Mouse (Mus musculus) heart, postnatal 0 days (tissue): ENCODE measurements at regions not wholly inside any gene's neighbourhood (a gene's known extent, or its start where the extent isn't known, plus 50 kb on each side); places are given as distances from the start of the nearest gene placed in this dataset.

Source experiments
- ATAC-seq: fragments of 200-750 bp; cut with Nextera tagmentation; 2 replicates; pipeline ENCODE4 v1.8.0; 2017; ENCODE audit warnings: low read depth, moderate number of reproducible peaks, moderate library complexity; ENCODE audit not compliant: insufficient read depth
- DNase-seq: peaks from one replicate; pipeline ENCODE4 v3.0.0-alpha.2; 2016; ENCODE audit warnings: low spot score
- H3K27ac ChIP-seq: fragments of 300-500 bp; sonication (generic); 2 replicates; pipeline ENCODE4 v1.5.1; 2014; ENCODE audit warnings: low read depth, mild to moderate bottlenecking
- H3K27me3 ChIP-seq: fragments of 300-500 bp; sonication (generic); 2 replicates; pipeline ENCODE4 v1.6.1; 2014; ENCODE audit warnings: low read length, mixed read lengths; ENCODE audit not compliant: control insufficient read depth, insufficient read depth
- H3K36me3 ChIP-seq: fragments of 300-500 bp; sonication (generic); replicated peaks from 2 replicates; pipeline ENCODE4 v1.6.1; 2014; ENCODE audit warnings: low read length, mixed read lengths; ENCODE audit not compliant: control insufficient read depth, insufficient read depth
- H3K4me1 ChIP-seq: fragments of 300-500 bp; sonication (generic); 2 replicates; pipeline ENCODE4 v1.6.1; 2014; ENCODE audit warnings: antibody characterized with exemption; ENCODE audit not compliant: control insufficient read depth, insufficient read depth
- H3K4me2 ChIP-seq: fragments of 300-500 bp; sonication (generic); 2 replicates; pipeline ENCODE4 v1.6.1; 2014; ENCODE audit warnings: low read depth, mild to moderate bottlenecking, low read length, moderate library complexity
- H3K4me3 ChIP-seq: fragments of 300-500 bp; sonication (generic); 2 replicates; pipeline ENCODE4 v1.5.1; 2014; ENCODE audit warnings: low read depth, low read length
- H3K9ac ChIP-seq: fragments of 300-500 bp; sonication (generic); replicated peaks from 2 replicates; pipeline ENCODE4 v1.6.1; 2014; ENCODE audit warnings: low read depth, low read length, mixed read lengths
- H3K9me3 ChIP-seq: fragments of 300-500 bp; sonication (generic); replicated peaks from 2 replicates; pipeline ENCODE4 v1.6.1; 2016; ENCODE audit warnings: low read length; ENCODE audit not compliant: control insufficient read depth
- CTCF ChIP-seq: IDR thresholded peaks from 2 replicates; pipeline ENCODE4 v1.5.1; 2016; ENCODE audit warnings: antibody characterized with exemption, control low read depth, low read depth
- EP300 ChIP-seq: IDR thresholded peaks from 2 replicates; pipeline ENCODE4 v1.6.1; 2016; ENCODE audit warnings: antibody characterized with exemption, low read depth
- WGBS: fragments of 180-500 bp; shearing (Covaris S2); extraction: QIAGEN DNeasy Blood & Tissue Kit; methylation state at CpG from one replicate; pipeline ENCODE4 v1.1.7; 2014; 5-methylcytosine and 5-hydroxymethylcytosine counted together

GRCm38 (mm10) chr11:112849974-112850373 lies 68.0 kb downstream of the Sox9 start:
- no peak for TF ChIP-seq CTCF
- no peak for TF ChIP-seq EP300
- WGBS, result 46% methylated on average over 5 of the region's 5 CpGs
- H3K9ac ChIP-seq, result no peak overlapping the region
- H3K27me3 ChIP-seq, result no peaks in the 10 kb centered on the region
- H3K4me3 ChIP-seq, result no peak overlapping the region
- no peak for DNase-seq
- no peak overlapping the region for H3K27ac ChIP-seq
- H3K36me3 ChIP-seq, result no peaks in the 10 kb centered on the region
- no peak for ATAC-seq
- H3K4me1 ChIP-seq, result 0 out of 2 replicates have a peak, but pooled peaks cover 5% of the 10 kb centered on the region
- H3K4me2 ChIP-seq, result no peak overlapping the region
- no peaks in the 10 kb centered on the region for H3K9me3 ChIP-seq

- TF ChIP-seq EP300 (no peak), CTCF (no peak)
- Histone ChIP-seq H3K4me2 (no peak overlapping the region), H3K9me3 (no peaks in the 10 kb centered on the region), H3K27ac (no peak overlapping the region), H3K9ac (no peak overlapping the region), H3K27me3 (no peaks in the 10 kb centered on the region), H3K36me3 (no peaks in the 10 kb centered on the region), H3K4me1 (0 out of 2 replicates have a peak, but pooled peaks cover 5% of the 10 kb centered on the region), H3K4me3 (no peak overlapping the region)
- WGBS, result 31% methylated on average over 13 of the region's 13 CpGs
- ATAC-seq (peak; percentile 50), DNase-seq (peak; percentile 55)
Measured at GRCm38 (mm10) chr11:112850532-112851272, 68.7 kb downstream of the Sox9 start.

GRCm38 (mm10) chr11:112851321-112851720 lies 69.3 kb downstream of the Sox9 start:
- ATAC-seq, result no peak
- Histone ChIP-seq H3K27me3 (no peaks in the 10 kb centered on the region), H3K4me3 (no peak overlapping the region), H3K4me2 (no peak overlapping the region), H3K36me3 (no peaks in the 10 kb centered on the region), H3K4me1 (0 out of 2 replicates have a peak, but pooled peaks cover 5% of the 10 kb centered on the region), H3K9ac (no peak overlapping the region), H3K27ac (no peak overlapping the region), H3K9me3 (no peaks in the 10 kb centered on the region)
- TF ChIP-seq CTCF, result no peak
- no peak for TF ChIP-seq EP300
- DNase-seq, result no peak
- WGBS, result 47% methylated on average over 9 of the region's 9 CpGs

- H3K27me3 ChIP-seq, result no peaks in the 10 kb centered on the region
- H3K4me2 ChIP-seq, result no peak overlapping the region
- ATAC-seq (no peak), DNase-seq (no peak)
- H3K9ac ChIP-seq, result no peak overlapping the region
- H3K4me1 ChIP-seq, result no peaks in the 10 kb centered on the region
- no peaks in the 10 kb centered on the region for H3K36me3 ChIP-seq
- no peak overlapping the region for H3K4me3 ChIP-seq
- peaks cover 9% of the 10 kb centered on the region; the same call in 1 of the 2 replicates for H3K9me3 ChIP-seq
- TF ChIP-seq CTCF, result no peak
- no peak for TF ChIP-seq EP300
- 82% methylated on average over 5 of the region's 5 CpGs for WGBS
- no peak overlapping the region for H3K27ac ChIP-seq
Measured at GRCm38 (mm10) chr11:112855975-112856374, 74.0 kb downstream of the Sox9 start.

- Histone ChIP-seq H3K9me3 (peaks cover 9% of the 10 kb centered on the region; the same call in 1 of the 2 replicates), H3K4me3 (no peak overlapping the region), H3K9ac (no peak overlapping the region), H3K27ac (no peak overlapping the region), H3K27me3 (no peaks in the 10 kb centered on the region), H3K36me3 (no peaks in the 10 kb centered on the region), H3K4me2 (no peak overlapping the region), H3K4me1 (no peaks in the 10 kb centered on the region)
- TF ChIP-seq CTCF (no peak), EP300 (no peak)
- 79% methylated on average over 7 of the region's 7 CpGs for WGBS
- DNase-seq (no peak), ATAC-seq (no peak)
Measured at GRCm38 (mm10) chr11:112859309-112859708, 77.3 kb downstream of the Sox9 start.

- TF ChIP-seq EP300 (no peak), CTCF (no peak)
- Histone ChIP-seq H3K36me3 (no peaks in the 10 kb centered on the region), H3K9ac (no peak overlapping the region), H3K9me3 (peaks cover 9% of the 10 kb centered on the region; the same call in 1 of the 2 replicates), H3K4me2 (no peak overlapping the region), H3K4me3 (no peak overlapping the region), H3K27ac (no peak overlapping the region), H3K27me3 (no peaks in the 10 kb centered on the region), H3K4me1 (no peaks in the 10 kb centered on the region)
- DNase-seq (no peak), ATAC-seq (no peak)
- 31% methylated on average over 11 of the region's 11 CpGs for WGBS
Measured at GRCm38 (mm10) chr11:112860797-112861196, 78.8 kb downstream of the Sox9 start.
